25 mouse cellular contexts compared by ENCODE assay signal in the genomic region with DNA sequence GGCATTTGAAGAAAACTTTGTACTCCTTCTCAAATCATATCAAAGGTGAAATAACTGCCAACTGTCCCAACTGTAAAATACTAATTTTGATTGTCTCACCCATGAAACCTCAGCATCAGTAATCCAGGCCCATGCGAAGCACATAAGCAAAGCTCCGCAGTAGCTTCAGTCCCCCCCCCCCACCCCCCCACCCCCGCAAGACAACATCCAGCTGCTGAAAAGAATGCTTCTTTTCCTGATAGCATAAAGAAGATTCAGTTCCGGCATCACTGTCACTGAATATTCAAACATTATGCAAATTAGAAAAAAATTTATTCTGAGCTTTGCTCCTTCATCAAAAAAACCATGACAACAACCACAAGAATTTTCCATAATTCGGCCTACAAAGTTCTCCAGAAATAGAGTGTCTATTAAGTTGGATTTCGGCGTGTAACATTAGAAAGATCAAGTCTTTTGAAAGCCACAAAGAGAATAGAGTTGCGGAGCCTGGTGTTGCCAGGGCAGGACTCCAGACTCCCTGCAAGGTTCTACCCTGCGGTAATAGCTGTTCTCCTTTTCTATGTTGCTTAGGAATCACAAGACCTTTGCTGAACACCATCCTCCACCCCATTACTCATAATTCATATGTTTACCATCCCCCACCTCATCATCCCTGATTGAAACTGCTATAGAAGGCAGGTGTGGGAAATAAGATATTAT.
A peak's percentile ranks its signal among the peaks of the same experiment; 100 is the strongest.
DNase-seq lines count a peak whose midpoint lies in the region; ATAC-seq lines count a peak whose summit lies in the region.
"Had no signal": no experiment of that assay in that cellular context is flagged by ENCODE, and none has a peak within 500 bp of the region (broad histone marks: within the 10 kb centered on the region; RNA-seq: fewer than 3 reads in every experiment).

No protein-coding gene starts in this region.

- H3K4me2 ChIP-seq in midbrain, embryonic 13.5 days (replicated peaks), result no peak overlapping the region
- H3K4me2 ChIP-seq: embryonic facial prominence, embryonic 15.5 days; heart, embryonic 13.5 days; limb, embryonic 13.5 days; liver, embryonic 13.5 days; lung, embryonic 15.5 days; stomach, embryonic 15.5 days had no signal

- H3K27ac ChIP-seq in heart, embryonic 10.5 days, result no peak overlapping the region
- no peak overlapping the region for H3K27ac ChIP-seq in midbrain, embryonic 13.5 days
- H3K27ac ChIP-seq: embryonic facial prominence, embryonic 15.5 days; gastrocnemius, adult 2 months; heart, embryonic 13.5 days; limb, embryonic 13.5 days; liver, embryonic 13.5 days; lung, embryonic 15.5 days; stomach, embryonic 15.5 days had no signal

- H3K9me3 ChIP-seq in heart, embryonic 10.5 days, result no peaks in the 10 kb centered on the region
- no peaks in the 10 kb centered on the region for H3K9me3 ChIP-seq in midbrain, embryonic 13.5 days
- H3K9me3 ChIP-seq: embryonic facial prominence, embryonic 15.5 days; G1E; heart, embryonic 13.5 days; limb, embryonic 13.5 days; liver, embryonic 13.5 days; lung, embryonic 15.5 days; stomach, embryonic 15.5 days had no signal

- H3K4me3 ChIP-seq in heart, embryonic 10.5 days, result no peak overlapping the region
- no peak overlapping the region for H3K4me3 ChIP-seq in midbrain, embryonic 13.5 days (replicated peaks)
- H3K4me3 ChIP-seq: embryonic facial prominence, embryonic 15.5 days; gastrocnemius, adult 2 months; heart, embryonic 13.5 days; limb, embryonic 13.5 days; liver, embryonic 13.5 days; lung, embryonic 15.5 days; stomach, embryonic 15.5 days had no signal

- H3K9ac ChIP-seq in midbrain, embryonic 13.5 days (replicated peaks), result no peak overlapping the region
- H3K9ac ChIP-seq: embryonic facial prominence, embryonic 15.5 days; heart, embryonic 13.5 days; limb, embryonic 13.5 days; liver, embryonic 13.5 days; lung, embryonic 15.5 days; stomach, embryonic 15.5 days had no signal

- ATAC-seq in midbrain, embryonic 13.5 days, result 0 out of 2 replicates have a peak, but pooled peaks have one; percentile 65
- ATAC-seq: activated CD4-positive, CD25-positive, alpha-beta regulatory T cell, adult 4 months had no signal

- no peaks in the 10 kb centered on the region; the same call in 1 of the 2 replicates for H3K4me1 ChIP-seq in heart, embryonic 10.5 days
- H3K4me1 ChIP-seq in midbrain, embryonic 13.5 days (replicated peaks), result peaks cover 7% of the 10 kb centered on the region; the same call in 1 of the 2 replicates
- H3K4me1 ChIP-seq: embryonic facial prominence, embryonic 15.5 days; limb, embryonic 13.5 days; liver, embryonic 13.5 days; lung, embryonic 15.5 days; stomach, embryonic 15.5 days had no signal

- H3K36me3 ChIP-seq in heart, embryonic 10.5 days, result no peaks in the 10 kb centered on the region
- no peaks in the 10 kb centered on the region for H3K36me3 ChIP-seq in midbrain, embryonic 13.5 days
- H3K36me3 ChIP-seq: embryonic facial prominence, embryonic 15.5 days; G1E; heart, embryonic 13.5 days; limb, embryonic 13.5 days; liver, embryonic 13.5 days; lung, embryonic 15.5 days; stomach, embryonic 15.5 days had no signal

- no peaks in the 10 kb centered on the region for H3K27me3 ChIP-seq in heart, embryonic 10.5 days (ENCODE audit: insufficient read depth, poor library complexity, severe bottlenecking)
- H3K27me3 ChIP-seq in midbrain, embryonic 13.5 days, result no peaks in the 10 kb centered on the region
- H3K27me3 ChIP-seq: embryonic facial prominence, embryonic 15.5 days; heart, embryonic 13.5 days; limb, embryonic 13.5 days; liver, embryonic 13.5 days; lung, embryonic 15.5 days; stomach, embryonic 15.5 days had no signal

- peak; percentile 3 to 10 for DNase-seq in cerebellum, postnatal 10 days
- DNase-seq in cerebellum, adult 18-20 months, result no peak
- peak; percentile 58 for DNase-seq in heart, adult 11 months
- no peak for DNase-seq in heart, embryonic 10.5 days (ENCODE audit: low spot score)
- DNase-seq in brain, adult 2 months (ENCODE audit: low read depth, low spot score), result peak; percentile 27
- no peak for DNase-seq in kidney, adult 8-10 months
- no peak for DNase-seq in layer of hippocampus, postnatal 10 days (ENCODE audit: low spot score in 2 of 2)
- DNase-seq: adrenal gland, postnatal 10 days; cerebellum, adult 11 months; gastrocnemius, adult 2 months; heart, postnatal 36 days; kidney, postnatal 36 days; liver, embryonic 13.5 days; lung, postnatal 4 days; retina, postnatal 1 day; thymus, adult 18-20 months; thymus, postnatal 4 days had no signal

- 79% methylated on average over 9 of the region's 9 CpGs for WGBS in heart, embryonic 10.5 days
- 40% methylated on average over 9 of the region's 9 CpGs for WGBS in midbrain, embryonic 13.5 days

Comparison
In these comparisons a context has a peak if more than half of its experiments do, and no peak if none do; other contexts are left out.
1. DNase-seq: peak in cerebellum, postnatal 10 days (2 of 2), heart, adult 11 months (single experiment) and brain, adult 2 months (single experiment); none in cerebellum, adult 18-20 months (0 of 2), heart, embryonic 10.5 days (single experiment), kidney, adult 8-10 months (0 of 2) and layer of hippocampus, postnatal 10 days (0 of 2).